10 mouse cellular contexts compared by ENCODE assay signal in the genomic region with DNA sequence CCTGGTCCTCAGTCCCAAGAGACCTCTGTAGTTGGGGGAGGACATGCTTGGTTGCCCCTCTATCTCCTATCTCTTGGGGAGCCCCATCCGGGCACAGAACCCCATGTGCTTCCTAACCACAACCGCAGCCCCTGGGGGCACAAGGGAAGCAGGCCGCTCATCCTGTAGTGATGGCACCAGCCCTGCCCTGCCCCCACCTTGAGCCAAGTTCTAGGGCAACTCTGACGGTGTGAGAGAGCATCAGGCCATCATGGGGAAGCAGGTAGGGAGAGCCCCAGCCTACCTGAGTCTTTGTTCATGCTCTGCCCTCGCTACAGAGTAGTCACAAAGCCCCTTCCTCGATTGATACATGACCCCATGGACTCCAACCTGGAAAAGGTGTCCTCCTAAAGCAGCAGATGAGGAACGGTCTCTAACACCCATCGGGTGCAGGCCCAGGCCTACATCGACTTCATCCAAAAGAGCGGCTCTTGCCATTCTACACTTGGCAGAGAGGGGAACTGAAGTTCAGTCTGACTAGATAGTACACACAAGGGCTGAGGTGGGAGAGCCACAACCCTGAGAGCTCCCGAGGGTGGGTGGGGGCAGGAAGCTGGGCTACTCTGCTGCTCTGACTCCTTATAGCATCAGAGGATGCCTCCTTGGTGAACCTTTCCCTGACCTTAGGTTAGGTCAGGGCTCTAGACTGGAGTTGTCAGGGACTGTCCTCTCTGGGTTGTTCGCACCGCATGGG. TPM values are rescaled to one million over a fixed set of nuclear protein-coding genes. Genes with fewer than 3 reads are reported as not detected.
A peak's percentile ranks its signal among the peaks of the same experiment; 100 is the strongest.
DNase-seq lines count a peak whose midpoint lies in the region; ATAC-seq and TF ChIP-seq lines count a peak whose summit lies in the region.
"Had no signal": no experiment of that assay in that cellular context is flagged by ENCODE, and none has a peak within 500 bp of the region (broad histone marks: within the 10 kb centered on the region; RNA-seq: fewer than 3 reads in every experiment).

No protein-coding gene starts in this region.

- no peak for TF ChIP-seq EP300 in heart, adult 2 months (IDR thresholded peaks at IDR 0.05; ENCODE audit: insufficient read depth, low read depth, low read length)
- no peak for TF ChIP-seq EP300 in stomach, postnatal 0 days (optimal IDR thresholded peaks at IDR 0.05)

- H3K9ac ChIP-seq in heart, adult 2 months (ENCODE audit: low read depth, low read length): no peak overlapping the region
- H3K9ac ChIP-seq in heart, embryonic 12.5 days: no peak overlapping the region
- H3K9ac ChIP-seq in stomach, embryonic 14.5 days (replicated peaks; ENCODE audit: low read depth, low read length): no peak overlapping the region
- no peak overlapping the region for H3K9ac ChIP-seq in stomach, postnatal 0 days (ENCODE audit: low read length)

- no peak for TF ChIP-seq CTCF in heart, adult 2 months (IDR thresholded peaks at IDR 0.05)
- no peak for TF ChIP-seq CTCF in stomach, postnatal 0 days (IDR thresholded peaks at IDR 0.05; ENCODE audit: low read depth)

- H3K79me2 ChIP-seq in heart, adult 2 months (replicated peaks; ENCODE audit: control insufficient read depth, insufficient read depth, low read length): no peaks in the 10 kb centered on the region; the same call in 1 of the 2 replicates

- H3K4me1 ChIP-seq in heart, adult 2 months (ENCODE audit: control insufficient read depth, insufficient read depth, low read length): peaks cover 16% of the 10 kb centered on the region
- peaks cover 45% of the 10 kb centered on the region for H3K4me1 ChIP-seq in heart, embryonic 12.5 days (replicated peaks)
- H3K4me1 ChIP-seq in stomach, embryonic 14.5 days (ENCODE audit: control insufficient read depth, insufficient read depth, low read length): peaks cover 22% of the 10 kb centered on the region
- H3K4me1 ChIP-seq in stomach, postnatal 0 days (replicated peaks; ENCODE audit: control insufficient read depth, insufficient read depth): peaks cover 3% of the 10 kb centered on the region; the same call in 1 of the 2 replicates

- no peak overlapping the region; the same call in 1 of the 2 replicates for H3K4me2 ChIP-seq in heart, embryonic 12.5 days
- peak overlapping the region; percentile 81; the same call in 1 of the 2 replicates for H3K4me2 ChIP-seq in stomach, embryonic 14.5 days (replicated peaks; ENCODE audit: low read depth, low read length)
- no peak overlapping the region for H3K4me2 ChIP-seq in stomach, postnatal 0 days (replicated peaks; ENCODE audit: low read depth)

- H3K27ac ChIP-seq in heart, adult 2 months: peak overlapping the region; percentile 81; the same call in 1 of the 2 replicates
- H3K27ac ChIP-seq in heart, embryonic 12.5 days (ENCODE audit: poor library complexity, severe bottlenecking): no peak overlapping the region
- no peak overlapping the region for H3K27ac ChIP-seq in stomach, embryonic 14.5 days (ENCODE audit: low read length)
- H3K27ac ChIP-seq in stomach, postnatal 0 days (replicated peaks): no peak overlapping the region
- H3K27ac ChIP-seq: macrophage had no signal

- no peak overlapping the region; the same call in 1 of the 2 replicates for H3K4me3 ChIP-seq in heart, adult 2 months
- H3K4me3 ChIP-seq in heart, embryonic 12.5 days: no peak overlapping the region
- H3K4me3 ChIP-seq in stomach, embryonic 14.5 days (ENCODE audit: low read depth, low read length): no peak overlapping the region
- H3K4me3 ChIP-seq in stomach, postnatal 0 days (ENCODE audit: low read depth, low read length): no peak overlapping the region

- peak in 1 of 2 experiments; percentile 61 for DNase-seq in heart, adult 2 months
- DNase-seq in stomach, postnatal 0 days (ENCODE audit: low spot score): no peak
- peak; percentile 86 for DNase-seq in thymus, postnatal 4 days
- DNase-seq in urinary bladder, postnatal 36 days (ENCODE audit: low spot score in 2 of 2): no peak
- no peak for DNase-seq in gastrocnemius, adult 18-20 months (ENCODE audit: low spot score)

- intact Hi-C loops in heart, adult 2 months (cut with DNase I): loop anchor here (10.0 kb wide), 1 partner anchor 346 kb away; a partner anchor contains a TSS

- ATAC-seq in heart, embryonic 12.5 days (ENCODE audit: insufficient number of reproducible peaks, low FRiP score): no peak
- no peak for ATAC-seq in stomach, embryonic 14.5 days (ENCODE audit: insufficient number of reproducible peaks, insufficient read depth, low FRiP score, low read depth)
- ATAC-seq in stomach, postnatal 0 days (ENCODE audit: low FRiP score, low TSS enrichment): no peak
- peak; percentile 24; the same call in 1 of the 2 replicates for ATAC-seq in monocyte, adult 5-6 weeks (replicated peaks; ENCODE audit: insufficient number of reproducible peaks, low FRiP score, low TSS enrichment, poor library complexity, severe bottlenecking)

- TF ChIP-seq POLR2A in heart, adult 2 months (IDR thresholded peaks at IDR 0.05; ENCODE audit: insufficient read depth, low read depth, low read length): no peak

- H3K9me3 ChIP-seq in heart, embryonic 12.5 days (replicated peaks): no peaks in the 10 kb centered on the region
- H3K9me3 ChIP-seq in stomach, embryonic 14.5 days (ENCODE audit: control insufficient read depth, low read depth, low read length): no peaks in the 10 kb centered on the region
- H3K9me3 ChIP-seq in stomach, postnatal 0 days (ENCODE audit: control insufficient read depth, low read length): no peaks in the 10 kb centered on the region

- 90% methylated on average over 13 of the region's 13 CpGs for WGBS in heart, adult 2 months
- WGBS in heart, embryonic 12.5 days: 85% methylated on average over 13 of the region's 13 CpGs
- WGBS in stomach, embryonic 14.5 days: 90% methylated on average over 13 of the region's 13 CpGs
- 87% methylated on average over 13 of the region's 13 CpGs for WGBS in stomach, postnatal 0 days

- H3K36me3 ChIP-seq in heart, adult 2 months (ENCODE audit: control insufficient read depth, insufficient read depth, low read length): no peaks in the 10 kb centered on the region
- no peaks in the 10 kb centered on the region for H3K36me3 ChIP-seq in heart, embryonic 12.5 days
- H3K36me3 ChIP-seq in stomach, embryonic 14.5 days (ENCODE audit: control insufficient read depth, insufficient read depth, low read length): no peaks in the 10 kb centered on the region; the same call in 1 of the 2 replicates
- H3K36me3 ChIP-seq in stomach, postnatal 0 days (ENCODE audit: control insufficient read depth, insufficient read depth, low read length): no peaks in the 10 kb centered on the region

- no peaks in the 10 kb centered on the region for H3K27me3 ChIP-seq in heart, adult 2 months (ENCODE audit: control insufficient read depth, insufficient read depth, low read length)
- peaks cover 12% of the 10 kb centered on the region for H3K27me3 ChIP-seq in heart, embryonic 12.5 days (replicated peaks)
- H3K27me3 ChIP-seq in stomach, embryonic 14.5 days (ENCODE audit: control insufficient read depth, insufficient read depth, low read length): no peaks in the 10 kb centered on the region
- H3K27me3 ChIP-seq in stomach, postnatal 0 days (ENCODE audit: control insufficient read depth, insufficient read depth, low read length): peaks cover 3% of the 10 kb centered on the region; the same call in 1 of the 2 replicates

RNA-seq across cellular contexts. Expression of a gene that starts 0.5 kb away (rescaled TPM):
- total RNA-seq in heart, adult 2 months (2021): 10 to 100 TPM; 13.6 to 13.7 TPM
- polyA plus RNA-seq in heart, adult 2 months (2012; rRNA removed): 14.5 and 21.9 TPM in 2 replicates
- polyA plus RNA-seq in heart, embryonic 12.5 days (2016; fragmentation: Nextera tagmentation; extraction: Ambion mirVana): 7.5 TPM in 2 replicates
- polyA plus RNA-seq in stomach, embryonic 14.5 days (2014; fragmentation: Nextera tagmentation; extraction: Ambion mirVana): 11.3 and 12.4 TPM in 2 replicates
- polyA plus RNA-seq in stomach, postnatal 0 days (2015; fragmentation: Nextera tagmentation; extraction: Ambion mirVana): 3.6 and 6.0 TPM in 2 replicates
- total RNA-seq in monocyte, adult 5-6 weeks (2017): 0.10 TPM in 1 of 3 replicates, not detected in the others
- total RNA-seq in gastrocnemius, adult 18-20 months (2021): 1 to 10 TPM; 2.6 to 8.1 TPM

RNA-seq across cellular contexts. Expression of a gene that starts 48.3 kb away (rescaled TPM):
- under 1 TPM in 1 of 2 experiments, not detected in 1; 0.21 TPM for total RNA-seq in heart, adult 2 months (2021)
- 0.20 TPM in 1 of 2 replicates, not detected in the other for polyA plus RNA-seq in heart, adult 2 months (2012; rRNA removed)
- not detected in 2 replicates for polyA plus RNA-seq in heart, embryonic 12.5 days (2016; fragmentation: Nextera tagmentation; extraction: Ambion mirVana)
- polyA plus RNA-seq in stomach, embryonic 14.5 days (2014; fragmentation: Nextera tagmentation; extraction: Ambion mirVana): not detected in 2 replicates
- 0.02 TPM in 1 of 2 replicates, not detected in the other for polyA plus RNA-seq in stomach, postnatal 0 days (2015; fragmentation: Nextera tagmentation; extraction: Ambion mirVana)
- not detected in 3 replicates for total RNA-seq in monocyte, adult 5-6 weeks (2017)
- under 1 TPM in 1 of 2 experiments, not detected in 1; 0.19 TPM for total RNA-seq in gastrocnemius, adult 18-20 months (2021)
- total RNA-seq: ES-E14 had no signal
- polyA plus RNA-seq: macrophage had no signal
